Mouse (Mus musculus): ENCODE measurements around the gene Acot5. TPM values are rescaled to one million over a fixed set of nuclear protein-coding genes. Genes with fewer than 3 reads are reported as not detected.

Acot5 gene
- total and polyA plus RNA-seq, 3 experiments, result not detected

DNA sequence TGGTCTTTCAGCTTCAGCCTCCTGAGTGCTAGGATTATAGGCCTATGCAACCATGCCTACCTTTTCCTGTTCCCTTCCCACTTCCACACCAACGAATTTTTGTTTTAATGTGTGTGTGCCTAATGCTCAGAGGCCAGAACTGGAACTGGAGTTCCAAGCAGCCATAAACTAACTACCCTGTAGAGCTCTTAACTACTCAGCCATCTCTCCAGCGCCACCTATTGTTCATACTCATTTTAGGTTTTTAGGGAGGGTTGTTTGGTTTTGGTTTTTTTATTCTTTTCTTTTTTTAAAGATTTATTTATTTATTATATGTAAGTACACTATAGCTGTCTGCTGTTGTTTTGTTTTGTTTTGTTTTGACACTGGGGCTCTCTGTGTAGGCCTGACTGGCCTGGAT lies 8.2 kb upstream of the Acot5 start:
- TF ChIP-seq TBP (IDR thresholded peaks at IDR 0.05; ENCODE audit: low read depth, low read length) (no peak), CTCF (IDR thresholded peaks at IDR 0.05 in 2 of 3, conservative IDR thresholded peaks at IDR 0.05 in 1 of 3; ENCODE audit: control insufficient read depth in 1 of 3, insufficient read depth in 1 of 3, low read depth in 2 of 3, low read length in 3 of 3, poor library complexity in 1 of 3, severe bottlenecking in 1 of 3) (peak; percentile 21 to 82 (median 63)), BHLHE40 (IDR thresholded peaks at IDR 0.05; ENCODE audit: borderline replicate concordance, low read depth, low read length) (no peak), TAL1 (IDR thresholded peaks at IDR 0.05; ENCODE audit: low read length) (no peak), SMC3 (IDR thresholded peaks at IDR 0.05; ENCODE audit: low read depth, low read length) (peak; percentile 91), SIN3A (IDR thresholded peaks at IDR 0.05; ENCODE audit: low read length) (no peak), ELF1 (IDR thresholded peaks at IDR 0.05; ENCODE audit: low read depth, low read length) (no peak), POLR2AphosphoS2 (IDR thresholded peaks at IDR 0.05; ENCODE audit: low read length) (no peak), ZMIZ1 (IDR thresholded peaks at IDR 0.05; ENCODE audit: low read depth, low read length) (no peak), ZC3H11A (IDR thresholded peaks at IDR 0.05; ENCODE audit: low read depth, low read length) (peak; percentile 93), MAZ (IDR thresholded peaks at IDR 0.05; ENCODE audit: low read depth, low read length) (peak; percentile 61; the same call in 1 of the 2 replicates), ZKSCAN1 (IDR thresholded peaks at IDR 0.05; ENCODE audit: low read depth, low read length) (peak; percentile 45; the same call in 1 of the 2 replicates), ETS1 (IDR thresholded peaks at IDR 0.05; ENCODE audit: low read depth, low read length) (no peak), USF1 (IDR thresholded peaks at IDR 0.05; ENCODE audit: low read depth, low read length) (no peak), MXI1 (IDR thresholded peaks at IDR 0.05; ENCODE audit: low read depth, low read length) (no peak), NELFE (IDR thresholded peaks at IDR 0.05; ENCODE audit: low read depth, low read length) (no peak), RAD21 (IDR thresholded peaks at IDR 0.05; ENCODE audit: low read depth, low read length) (peak; percentile 88), CHD2 (IDR thresholded peaks at IDR 0.05; ENCODE audit: low read length) (no peak), ZNF384 (IDR thresholded peaks at IDR 0.05; ENCODE audit: low read depth, low read length) (peak; percentile 75)
- no peaks in the 10 kb centered on the region for H3K36me3 ChIP-seq (ENCODE audit: control insufficient read depth in 1 of 2, insufficient read depth in 2 of 2, low read length in 2 of 2)
- H3K4me1 ChIP-seq (ENCODE audit: control insufficient read depth in 1 of 2, insufficient read depth in 2 of 2, low read length in 2 of 2), result no peaks in the 10 kb centered on the region
- peak; percentile 79 for DNase-seq (ENCODE audit: low read depth, low spot score)
- no peak overlapping the region for H3K27ac ChIP-seq (ENCODE audit: control insufficient read depth, low read depth, low read length)
- no peaks in the 10 kb centered on the region for H3K9me3 ChIP-seq (replicated peaks; ENCODE audit: insufficient read depth, low read length)
- H3K9ac ChIP-seq (ENCODE audit: control insufficient read depth, low read depth, low read length, poor library complexity, severe bottlenecking), result no peak overlapping the region
- H3K79me2 ChIP-seq (ENCODE audit: control insufficient read depth, insufficient read depth, low read length, poor library complexity), result no peaks in the 10 kb centered on the region
- H3K27me3 ChIP-seq (ENCODE audit: control insufficient read depth in 1 of 2, insufficient read depth in 2 of 2, low read length in 2 of 2), result no peaks in the 10 kb centered on the region
- no peak overlapping the region for H3K4me3 ChIP-seq (ENCODE audit: control insufficient read depth in 1 of 2, insufficient read depth in 1 of 2, low read depth in 2 of 2, low read length in 2 of 2)

DNA sequence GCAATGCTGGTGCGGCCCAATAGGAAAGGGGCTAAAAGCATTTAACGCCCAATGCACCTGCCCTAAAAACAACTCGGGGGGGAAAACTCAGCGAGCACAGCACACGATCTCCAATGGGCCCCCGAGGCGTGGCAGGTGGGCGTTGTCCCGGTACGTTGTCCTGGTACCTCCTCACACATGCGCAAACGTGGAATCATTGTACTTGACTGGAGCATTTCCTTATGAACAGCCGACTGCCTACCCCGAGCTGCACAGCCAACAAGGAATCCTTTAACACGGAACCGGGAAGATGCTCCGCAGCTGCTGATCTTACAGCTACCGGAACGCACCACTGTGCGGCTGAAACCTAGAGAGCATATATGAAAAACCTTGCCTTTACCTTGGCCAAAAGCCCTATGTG lies 6.8 kb upstream of the Acot5 start:
- Histone ChIP-seq H3K9ac (ENCODE audit: control insufficient read depth, low read depth, low read length, poor library complexity, severe bottlenecking) (no peak overlapping the region), H3K4me3 (ENCODE audit: control insufficient read depth in 1 of 2, insufficient read depth in 1 of 2, low read depth in 2 of 2, low read length in 2 of 2) (no peak overlapping the region), H3K27me3 (ENCODE audit: control insufficient read depth in 1 of 2, insufficient read depth in 2 of 2, low read length in 2 of 2) (no peaks in the 10 kb centered on the region), H3K9me3 (replicated peaks; ENCODE audit: insufficient read depth, low read length) (no peaks in the 10 kb centered on the region), H3K4me1 (ENCODE audit: control insufficient read depth in 1 of 2, insufficient read depth in 2 of 2, low read length in 2 of 2) (no peaks in the 10 kb centered on the region), H3K36me3 (ENCODE audit: control insufficient read depth in 1 of 2, insufficient read depth in 2 of 2, low read length in 2 of 2) (no peaks in the 10 kb centered on the region), H3K79me2 (ENCODE audit: control insufficient read depth, insufficient read depth, low read length, poor library complexity) (no peaks in the 10 kb centered on the region), H3K27ac (ENCODE audit: control insufficient read depth, low read depth, low read length) (no peak overlapping the region)
- no peak for TF ChIP-seq RAD21 (IDR thresholded peaks at IDR 0.05; ENCODE audit: low read depth, low read length)
- TF ChIP-seq MYB (IDR thresholded peaks at IDR 0.05; ENCODE audit: low read depth, low read length), result no peak
- no peak for TF ChIP-seq ZC3H11A (IDR thresholded peaks at IDR 0.05; ENCODE audit: low read depth, low read length)
- TF ChIP-seq RCOR1 (IDR thresholded peaks at IDR 0.05; ENCODE audit: low read depth, low read length), result no peak
- no peak for TF ChIP-seq ETS1 (IDR thresholded peaks at IDR 0.05; ENCODE audit: low read depth, low read length)
- no peak for TF ChIP-seq NRF1 (IDR thresholded peaks at IDR 0.05; ENCODE audit: insufficient read depth, low read depth, low read length, poor library complexity, severe bottlenecking)
- DNase-seq (ENCODE audit: low read depth, low spot score), result no peak
